Mouse (Mus musculus) stomach, embryonic 15.5 days (tissue): ENCODE measurements around the gene Lefty1. TPM values are rescaled to one million over a fixed set of nuclear protein-coding genes. Genes with fewer than 3 reads are reported as not detected.

Experiments
- ATAC-seq: fragments of 200-750 bp; cut with Nextera tagmentation; 2 replicates; pipeline ENCODE4 v1.8.0; 2017; ENCODE audit warnings: low read depth, moderate number of reproducible peaks, moderate TSS enrichment; ENCODE audit not compliant: insufficient read depth, low FRiP score
- H3K27ac ChIP-seq: fragments of 300-500 bp; sonication (generic); 2 replicates; pipeline ENCODE4 v1.5.1; 2015; ENCODE audit warnings: mild to moderate bottlenecking, inconsistent platforms
- H3K27me3 ChIP-seq: fragments of 300-500 bp; sonication (generic); replicated peaks from 2 replicates; pipeline ENCODE4 v1.6.1; 2015; ENCODE audit warnings: inconsistent platforms
- H3K36me3 ChIP-seq: fragments of 300-500 bp; sonication (generic); 2 replicates; pipeline ENCODE4 v1.6.1; 2015; ENCODE audit warnings: inconsistent platforms
- H3K4me1 ChIP-seq: fragments of 300-500 bp; sonication (generic); 2 replicates; pipeline ENCODE4 v1.6.1; 2015; ENCODE audit warnings: inconsistent platforms
- H3K4me2 ChIP-seq: fragments of 300-500 bp; sonication (generic); 2 replicates; pipeline ENCODE4 v1.6.1; 2015; ENCODE audit warnings: mild to moderate bottlenecking, inconsistent platforms
- H3K4me3 ChIP-seq: fragments of 300-500 bp; sonication (generic); replicated peaks from 2 replicates; pipeline ENCODE4 v1.5.1; 2015; ENCODE audit warnings: inconsistent platforms
- H3K9ac ChIP-seq: fragments of 300-500 bp; sonication (generic); 2 replicates; pipeline ENCODE4 v1.6.1; 2015; ENCODE audit warnings: inconsistent platforms
- H3K9me3 ChIP-seq: fragments of 300-500 bp; sonication (generic); 2 replicates; pipeline ENCODE4 v1.6.1; 2016; ENCODE audit warnings: inconsistent platforms
- WGBS: fragments of 180-500 bp; shearing (Covaris S2); methylation state at CpG from one replicate; pipeline ENCODE4 v1.1.7; 2015; 5-methylcytosine and 5-hydroxymethylcytosine counted together
- polyA plus RNA-seq: library from polyadenylated mRNA; unstranded; fragments of >200 nt; fragmentation: Nextera tagmentation; extraction: Ambion mirVana; gene quantifications from 2 replicates; pipeline ENCODE4 v1.2.1, GENCODE M21; 2015

The Lefty1 gene
- polyA plus RNA-seq, 1 experiment from 2014 or later = 3.7 TPM

GRCm38 (mm10) chr1:180905307-180905706 is 29.5 kb upstream of the Lefty1 start:
- Histone ChIP-seq H3K27me3 (no peaks in the 10 kb centered on the region), H3K9ac (0 out of 2 replicates have a peak overlapping the region, but pooled peaks have one; percentile 12), H3K4me3 (peak overlapping the region; percentile 68), H3K27ac (no peak overlapping the region), H3K4me1 (peaks cover 19% of the 10 kb centered on the region), H3K36me3 (peaks cover 20% of the 10 kb centered on the region), H3K4me2 (peak overlapping the region; percentile 66), H3K9me3 (no peaks in the 10 kb centered on the region)
- no peak for ATAC-seq
- WGBS = 62% methylated on average over 6 of the region's 6 CpGs

- WGBS = 90% methylated on average over 17 of the region's 17 CpGs
- no peak for ATAC-seq
- H3K9ac ChIP-seq = no peak overlapping the region
These were observed 28.9 kb upstream of the Lefty1 start for GRCm38 (mm10) chr1:180905876-180906275.

GRCm38 (mm10) chr1:180906461-180907147 is 28.2 kb upstream of the Lefty1 start:
- Histone ChIP-seq H3K9ac (no peak overlapping the region), H3K36me3 (peaks cover 20% of the 10 kb centered on the region), H3K4me3 (no peak overlapping the region), H3K4me2 (no peak overlapping the region), H3K9me3 (no peaks in the 10 kb centered on the region), H3K27ac (no peak overlapping the region), H3K4me1 (peaks cover 19% of the 10 kb centered on the region), H3K27me3 (no peaks in the 10 kb centered on the region)
- WGBS = 90% methylated on average over 24 of the region's 24 CpGs
- no peak for ATAC-seq

More at GRCm38 (mm10) chr1:180905876-180906275, 28.9 kb upstream of the Lefty1 start:
- Histone ChIP-seq H3K4me3 (peak overlapping the region; percentile 68; the same call in 1 of the 2 replicates), H3K9me3 (no peaks in the 10 kb centered on the region), H3K27me3 (no peaks in the 10 kb centered on the region), H3K4me1 (peaks cover 19% of the 10 kb centered on the region), H3K36me3 (peaks cover 20% of the 10 kb centered on the region), H3K27ac (no peak overlapping the region), H3K4me2 (peak overlapping the region; percentile 66)

- H3K4me1 ChIP-seq = peaks cover 2% of the 10 kb centered on the region; the same call in 1 of the 2 replicates
- no peak for ATAC-seq
- no peak overlapping the region for H3K27ac ChIP-seq
- H3K36me3 ChIP-seq = peaks cover 18% of the 10 kb centered on the region
- 44% methylated on average over 8 of the region's 8 CpGs for WGBS
- H3K9ac ChIP-seq = no peak overlapping the region
- no peaks in the 10 kb centered on the region for H3K27me3 ChIP-seq
- no peak overlapping the region for H3K4me3 ChIP-seq
- no peak overlapping the region for H3K4me2 ChIP-seq
- H3K9me3 ChIP-seq = no peaks in the 10 kb centered on the region
These were observed 23.7 kb upstream of the Lefty1 start for GRCm38 (mm10) chr1:180911138-180911537.

- no peak; the same call in 1 of the 2 replicates for ATAC-seq
- Histone ChIP-seq H3K9ac (no peak overlapping the region), H3K9me3 (no peaks in the 10 kb centered on the region), H3K27ac (no peak overlapping the region), H3K4me2 (no peak overlapping the region), H3K27me3 (no peaks in the 10 kb centered on the region), H3K36me3 (peaks cover 12% of the 10 kb centered on the region), H3K4me1 (no peaks in the 10 kb centered on the region), H3K4me3 (no peak overlapping the region)
- 43% methylated on average over 20 of the region's 20 CpGs for WGBS
These were observed 23.1 kb upstream of the Lefty1 start for GRCm38 (mm10) chr1:180911653-180912287.

- Histone ChIP-seq H3K9ac (no peak overlapping the region), H3K27me3 (no peaks in the 10 kb centered on the region)
- no peak for ATAC-seq
These were observed 22.0 kb upstream of the Lefty1 start for GRCm38 (mm10) chr1:180912792-180913191.

GRCm38 (mm10) chr1:180913797-180914196 is 21.0 kb upstream of the Lefty1 start:
- Histone ChIP-seq H3K4me2 (no peak overlapping the region), H3K27me3 (no peaks in the 10 kb centered on the region), H3K36me3 (no peaks in the 10 kb centered on the region), H3K9ac (no peak overlapping the region), H3K27ac (no peak overlapping the region), H3K9me3 (no peaks in the 10 kb centered on the region), H3K4me1 (no peaks in the 10 kb centered on the region), H3K4me3 (no peak overlapping the region)
- ATAC-seq = no peak
- WGBS = 30% methylated on average over 4 of the region's 4 CpGs

More at GRCm38 (mm10) chr1:180912792-180913191, 22.0 kb upstream of the Lefty1 start:
- Histone ChIP-seq H3K4me2 (no peak overlapping the region), H3K36me3 (peaks cover 3% of the 10 kb centered on the region), H3K27ac (no peak overlapping the region), H3K4me3 (no peak overlapping the region), H3K9me3 (no peaks in the 10 kb centered on the region), H3K4me1 (no peaks in the 10 kb centered on the region)
- WGBS = 77% methylated on average over 5 of the region's 5 CpGs

- Histone ChIP-seq H3K4me3 (no peak overlapping the region), H3K9ac (no peak overlapping the region), H3K4me1 (no peaks in the 10 kb centered on the region), H3K9me3 (no peaks in the 10 kb centered on the region), H3K4me2 (no peak overlapping the region), H3K27me3 (no peaks in the 10 kb centered on the region), H3K36me3 (no peaks in the 10 kb centered on the region), H3K27ac (no peak overlapping the region)
- WGBS = 84% methylated on average over 11 of the region's 11 CpGs
- no peak for ATAC-seq
These were observed 18.4 kb upstream of the Lefty1 start for GRCm38 (mm10) chr1:180916425-180916824.

- no peaks in the 10 kb centered on the region for H3K4me1 ChIP-seq
These were observed 17.8 kb upstream of the Lefty1 start for GRCm38 (mm10) chr1:180917053-180917452.

GRCm38 (mm10) chr1:180919686-180920085 is 15.1 kb upstream of the Lefty1 start:
- no peak for ATAC-seq

More at GRCm38 (mm10) chr1:180917053-180917452, 17.8 kb upstream of the Lefty1 start:
- H3K4me3 ChIP-seq = no peak overlapping the region
- H3K36me3 ChIP-seq = no peaks in the 10 kb centered on the region
- 20% methylated on average over 1 of the region's 1 CpGs for WGBS
- ATAC-seq = no peak
- H3K27ac ChIP-seq = no peak overlapping the region
- H3K27me3 ChIP-seq = no peaks in the 10 kb centered on the region
- no peaks in the 10 kb centered on the region for H3K9me3 ChIP-seq
- no peak overlapping the region for H3K9ac ChIP-seq
- H3K4me2 ChIP-seq = no peak overlapping the region

GRCm38 (mm10) chr1:180922273-180923048 is 12.4 kb upstream of the Lefty1 start:
- 58% methylated on average over 6 of the region's 6 CpGs for WGBS
- Histone ChIP-seq H3K27me3 (no peaks in the 10 kb centered on the region), H3K27ac (no peak overlapping the region), H3K9me3 (no peaks in the 10 kb centered on the region), H3K36me3 (no peaks in the 10 kb centered on the region), H3K4me2 (no peak overlapping the region), H3K4me1 (no peaks in the 10 kb centered on the region), H3K4me3 (no peak overlapping the region), H3K9ac (no peak overlapping the region)
- no peak for ATAC-seq

More at GRCm38 (mm10) chr1:180919686-180920085, 15.1 kb upstream of the Lefty1 start:
- H3K4me1 ChIP-seq = no peaks in the 10 kb centered on the region
- no peak overlapping the region for H3K9ac ChIP-seq
- no peaks in the 10 kb centered on the region for H3K27me3 ChIP-seq
- H3K27ac ChIP-seq = no peak overlapping the region
- no peak overlapping the region for H3K4me3 ChIP-seq
- no peak overlapping the region for H3K4me2 ChIP-seq
- 35% methylated on average over 8 of the region's 8 CpGs for WGBS
- H3K36me3 ChIP-seq = no peaks in the 10 kb centered on the region
- H3K9me3 ChIP-seq = no peaks in the 10 kb centered on the region

- no peak overlapping the region for H3K9ac ChIP-seq
- no peak overlapping the region for H3K4me3 ChIP-seq
- no peak overlapping the region for H3K4me2 ChIP-seq
- no peaks in the 10 kb centered on the region for H3K9me3 ChIP-seq
- ATAC-seq = no peak; the same call in 1 of the 2 replicates
- no peaks in the 10 kb centered on the region for H3K36me3 ChIP-seq
- H3K4me1 ChIP-seq = no peaks in the 10 kb centered on the region
- no peak overlapping the region for H3K27ac ChIP-seq
- 51% methylated on average over 2 of the region's 2 CpGs for WGBS
- no peaks in the 10 kb centered on the region for H3K27me3 ChIP-seq
These were observed 10.1 kb upstream of the Lefty1 start for GRCm38 (mm10) chr1:180924737-180925136.
